Mouse (Mus musculus) lung, postnatal 36 days (tissue): ENCODE measurements around the gene Tmem266.
A peak's percentile ranks its signal among the peaks of the same experiment; 100 is the strongest.

Experiments
- DNase-seq: peaks from one replicate; pipeline ENCODE4 v3.0.0; 2022; ENCODE audit warnings: mixed read lengths

Gene Tmem266

GRCm38 (mm10) chr9:55453366-55453765, 126.7 kb downstream of the Tmem266 start:
- DNase-seq = no peak

- DNase-seq = peak; percentile 12
These were observed 141.7 kb downstream of the Tmem266 start for GRCm38 (mm10) chr9:55468397-55468796.

GRCm38 (mm10) chr9:55476084-55476483, 149.4 kb downstream of the Tmem266 start:
- DNase-seq = no peak

GRCm38 (mm10) chr9:55478699-55479098, 152.0 kb downstream of the Tmem266 start:
- no peak for DNase-seq

- DNase-seq = peak; percentile 15
These were observed 155.4 kb downstream of the Tmem266 start for GRCm38 (mm10) chr9:55482116-55482515.
